Mouse (Mus musculus): ENCODE data around the gene Acsl4. TPM values are rescaled to one million over a fixed set of nuclear protein-coding genes. Genes with fewer than 3 reads are reported as not detected.
A peak's percentile ranks its signal among the peaks of the same experiment; 100 is the strongest.

The Acsl4 gene
- total RNA-seq, 2 experiments from 2014 or later = 92.0 to 125 TPM

DNA sequence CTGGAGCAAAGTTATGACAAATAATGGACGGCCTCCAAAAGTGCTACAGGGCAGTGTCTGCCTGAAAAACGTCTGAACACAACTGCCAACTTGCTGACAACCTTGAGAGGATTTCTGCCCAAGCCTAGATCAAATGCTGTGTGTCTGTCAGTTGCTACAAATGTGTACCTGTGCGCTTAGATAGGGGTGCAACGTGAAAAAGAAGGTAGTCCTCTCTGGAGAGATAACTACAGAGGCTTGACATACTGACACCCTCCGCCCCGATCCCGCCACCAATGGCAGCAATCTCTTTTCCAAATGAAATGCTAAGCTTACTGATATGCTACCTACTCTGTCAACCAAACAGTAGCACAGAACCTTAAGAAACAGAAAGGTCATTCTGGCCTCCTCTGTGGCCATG, 31.3 kb downstream of the Acsl4 start:
- DNase-seq = no peak

DNA sequence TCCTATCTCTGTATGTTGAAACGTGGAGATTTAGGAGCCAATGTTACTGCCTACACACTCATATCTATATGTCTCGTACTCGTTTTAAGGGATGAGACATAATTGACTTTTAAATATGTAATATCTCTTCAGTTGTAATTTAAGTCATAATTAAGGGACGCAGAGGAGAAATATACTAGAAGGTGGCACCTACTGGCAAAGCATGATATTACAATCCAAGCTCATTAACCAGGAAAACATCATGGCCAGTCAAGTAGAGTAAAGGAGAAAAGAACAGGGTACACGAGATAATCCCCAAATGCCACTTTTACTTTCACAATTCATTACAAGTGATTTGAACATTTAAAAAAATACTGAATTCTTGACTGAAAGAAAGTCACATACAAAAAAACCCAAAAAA, 31.9 kb downstream of the Acsl4 start:
- DNase-seq = no peak

DNA sequence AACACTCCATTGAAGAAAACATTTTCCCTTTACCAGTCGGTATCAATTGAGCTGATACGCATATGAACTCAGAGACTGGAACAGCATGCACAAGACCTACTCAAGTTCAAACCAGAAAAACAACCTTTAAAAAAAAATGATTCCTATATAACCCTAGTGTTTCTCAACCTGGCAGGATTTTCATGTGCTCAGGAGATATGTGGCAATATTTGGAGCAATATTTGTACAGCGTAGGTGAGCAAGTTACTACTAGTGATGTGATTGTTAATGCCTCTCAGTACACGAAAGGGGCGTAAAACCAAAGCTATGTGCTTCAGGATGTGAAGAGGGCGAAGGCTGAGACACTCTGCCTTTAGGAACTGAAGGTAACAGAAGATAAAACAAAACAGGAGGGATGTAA, 54.1 kb downstream of the Acsl4 start:
- DNase-seq = no peak

DNA sequence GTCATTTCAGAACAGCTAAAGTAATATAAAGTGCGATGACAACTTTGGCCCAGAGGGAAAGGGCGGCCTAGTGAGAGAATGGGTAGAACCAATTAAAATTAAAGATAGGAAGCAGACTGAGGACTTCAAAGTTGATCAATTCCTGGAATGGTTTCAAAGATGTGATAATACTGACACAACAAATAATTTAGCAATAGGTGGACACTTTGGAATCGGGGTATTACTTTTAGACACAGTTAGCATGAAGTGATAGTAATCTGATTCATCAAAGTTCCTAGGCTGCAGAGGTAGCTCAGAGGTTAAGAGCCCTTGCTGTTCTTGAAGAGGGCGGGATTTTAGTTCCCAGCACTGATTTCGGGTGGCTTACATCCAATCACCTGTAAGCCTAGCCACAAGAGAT, 54.8 kb downstream of the Acsl4 start:
- no peak for DNase-seq

DNA sequence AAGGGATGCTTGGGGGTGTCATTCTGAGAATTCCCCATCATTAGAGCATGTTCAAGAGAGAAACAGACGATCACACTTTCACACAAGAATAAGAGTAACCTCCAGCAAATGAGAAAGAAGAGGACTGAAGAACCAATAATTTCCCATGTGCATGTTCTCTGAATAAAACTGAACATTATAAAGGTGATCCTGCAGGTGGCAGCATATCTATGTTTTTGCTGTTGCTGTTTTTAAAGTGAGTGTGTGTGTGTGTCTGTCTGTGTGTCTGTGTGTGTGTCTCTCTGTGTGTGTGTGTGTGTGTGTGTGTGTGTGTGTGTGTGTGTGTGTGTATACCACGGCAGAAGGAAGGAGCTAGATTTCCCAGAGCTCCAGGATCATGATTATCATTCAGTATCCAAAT, 64.6 kb downstream of the Acsl4 start:
- no peak for DNase-seq

DNA sequence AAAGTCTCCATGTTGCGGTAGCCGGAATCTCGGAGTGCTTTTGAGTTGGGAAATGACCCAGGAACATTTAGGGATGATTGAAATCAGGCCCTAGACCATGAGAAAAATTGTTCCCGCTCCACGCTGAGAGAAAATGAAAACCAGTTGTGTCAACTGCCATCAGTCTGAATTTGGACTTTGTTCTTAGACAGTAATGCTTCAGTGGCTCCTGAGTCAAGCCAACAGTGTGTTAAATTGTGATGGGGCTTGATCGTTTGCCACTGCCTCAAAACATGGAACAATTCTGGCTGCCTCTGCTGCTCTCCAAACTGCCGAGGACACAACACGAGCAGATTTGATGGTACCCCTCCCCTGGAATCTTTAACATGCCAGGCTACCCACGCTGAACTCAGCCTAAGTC, 74.2 kb downstream of the Acsl4 start:
- no peak for DNase-seq

DNA sequence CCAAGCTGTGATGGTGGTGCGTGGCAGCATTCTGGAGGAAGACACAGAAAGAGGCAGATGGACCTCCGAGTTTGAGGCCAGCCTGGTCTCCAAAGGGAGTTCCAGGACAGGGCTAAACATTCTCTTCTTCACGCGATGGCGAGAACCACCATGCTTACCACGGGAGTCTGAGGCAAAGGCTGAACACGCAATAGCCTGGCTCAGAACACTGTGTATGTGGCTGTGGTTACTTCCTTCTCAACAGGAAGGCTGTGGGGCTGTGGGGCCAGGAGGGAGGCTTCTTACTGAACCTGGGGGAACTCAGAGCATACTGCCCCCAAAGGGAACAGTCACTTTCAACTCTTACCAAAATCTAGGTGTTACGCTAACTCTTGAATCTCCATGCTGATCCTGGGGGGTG, 75.1 kb downstream of the Acsl4 start:
- no peak for DNase-seq

DNA sequence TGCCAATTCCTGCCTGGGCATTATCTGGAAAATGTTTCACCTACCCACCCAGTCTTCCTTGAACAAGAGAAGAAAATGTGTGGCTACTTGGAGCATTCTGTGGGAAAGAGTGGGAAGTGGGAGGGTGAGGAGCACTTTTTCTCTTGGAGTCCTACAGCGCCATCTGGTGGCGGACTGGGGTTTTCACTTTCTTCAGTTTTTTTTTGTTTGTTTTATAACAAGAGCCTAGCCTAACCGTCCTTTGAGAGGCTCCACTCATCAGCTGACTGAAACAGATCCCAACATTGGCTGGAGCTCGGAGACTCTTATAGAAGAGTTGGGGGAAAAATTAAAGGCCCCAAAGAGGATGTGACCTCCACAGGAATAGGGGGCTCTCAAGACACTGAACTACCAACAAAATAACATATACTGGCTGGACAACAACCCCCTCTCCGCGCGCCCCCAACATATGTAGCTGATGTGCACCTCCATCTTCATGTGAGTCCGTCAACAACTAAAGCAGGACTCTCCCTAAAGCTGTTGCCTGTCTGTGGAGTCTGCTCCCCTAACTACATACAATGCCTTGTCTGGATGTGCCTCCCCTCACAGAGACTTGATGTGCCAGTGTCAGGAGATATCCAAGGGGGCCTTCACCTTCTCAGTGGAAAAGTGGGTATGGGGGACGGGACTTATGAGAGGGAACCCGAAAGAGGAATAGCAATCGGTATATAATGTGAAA, 75.9 kb downstream of the Acsl4 start:
- peak; percentile 72 for DNase-seq

DNA sequence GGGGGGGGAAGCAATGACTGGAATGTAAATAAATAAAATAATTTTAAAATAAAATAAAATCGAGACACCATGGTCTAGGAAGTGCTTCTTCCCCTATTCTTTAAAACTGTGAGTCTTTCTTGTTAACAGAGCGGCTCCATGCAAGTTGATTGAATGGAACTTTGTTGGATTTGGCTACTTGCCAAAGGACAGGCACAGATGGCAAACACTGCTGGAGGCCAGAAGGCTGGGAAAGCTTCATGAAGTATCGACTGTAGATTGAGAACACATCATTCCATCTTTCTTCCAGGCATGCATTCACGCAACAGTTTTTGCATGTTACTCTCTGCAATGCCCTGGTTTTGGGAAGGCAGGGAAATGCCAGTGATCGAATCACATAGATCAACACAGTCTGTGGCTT, 79.9 kb downstream of the Acsl4 start:
- DNase-seq = peak; percentile 15

DNA sequence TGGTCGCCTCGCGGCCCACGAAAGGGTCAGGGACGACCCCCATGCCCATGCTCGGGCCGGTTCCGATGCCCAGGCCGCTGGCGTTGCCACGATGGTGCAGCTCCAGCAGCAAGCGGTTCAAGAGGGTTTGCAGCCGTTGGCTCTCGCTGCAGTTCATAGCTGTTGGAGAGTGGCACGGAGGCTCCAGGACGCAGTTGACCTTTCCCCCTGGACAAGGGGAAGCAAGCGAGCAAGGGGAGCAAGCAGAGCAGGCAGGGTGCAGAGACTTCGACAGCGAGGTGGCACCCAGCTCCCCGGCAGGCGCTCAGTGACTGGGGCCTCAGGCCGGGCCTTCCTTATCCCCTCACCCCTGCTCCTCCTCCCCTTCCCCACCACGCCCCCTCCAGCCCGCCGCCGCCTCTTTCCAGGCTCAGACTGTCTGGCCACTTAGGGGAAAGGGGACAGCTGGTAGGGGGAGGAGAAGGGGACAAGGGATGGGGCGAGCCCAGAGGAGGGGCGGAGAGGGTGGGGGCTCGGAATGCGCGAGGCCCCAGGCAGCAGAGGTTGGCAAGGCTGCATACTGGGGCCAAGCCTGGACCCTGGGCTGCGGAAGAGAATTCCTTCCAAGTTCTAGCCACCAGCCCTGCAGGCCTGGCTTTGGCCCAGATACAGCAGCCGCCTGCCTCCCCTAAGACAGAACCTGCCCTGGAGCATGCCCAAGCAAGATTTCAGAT, 84.3 kb downstream of the Acsl4 start, which contains the start of gene Kcne1l:
Kcne1l (minus strand) TSS at position 426 of the 713 bp plus-strand sequence.
- DNase-seq = no peak

DNA sequence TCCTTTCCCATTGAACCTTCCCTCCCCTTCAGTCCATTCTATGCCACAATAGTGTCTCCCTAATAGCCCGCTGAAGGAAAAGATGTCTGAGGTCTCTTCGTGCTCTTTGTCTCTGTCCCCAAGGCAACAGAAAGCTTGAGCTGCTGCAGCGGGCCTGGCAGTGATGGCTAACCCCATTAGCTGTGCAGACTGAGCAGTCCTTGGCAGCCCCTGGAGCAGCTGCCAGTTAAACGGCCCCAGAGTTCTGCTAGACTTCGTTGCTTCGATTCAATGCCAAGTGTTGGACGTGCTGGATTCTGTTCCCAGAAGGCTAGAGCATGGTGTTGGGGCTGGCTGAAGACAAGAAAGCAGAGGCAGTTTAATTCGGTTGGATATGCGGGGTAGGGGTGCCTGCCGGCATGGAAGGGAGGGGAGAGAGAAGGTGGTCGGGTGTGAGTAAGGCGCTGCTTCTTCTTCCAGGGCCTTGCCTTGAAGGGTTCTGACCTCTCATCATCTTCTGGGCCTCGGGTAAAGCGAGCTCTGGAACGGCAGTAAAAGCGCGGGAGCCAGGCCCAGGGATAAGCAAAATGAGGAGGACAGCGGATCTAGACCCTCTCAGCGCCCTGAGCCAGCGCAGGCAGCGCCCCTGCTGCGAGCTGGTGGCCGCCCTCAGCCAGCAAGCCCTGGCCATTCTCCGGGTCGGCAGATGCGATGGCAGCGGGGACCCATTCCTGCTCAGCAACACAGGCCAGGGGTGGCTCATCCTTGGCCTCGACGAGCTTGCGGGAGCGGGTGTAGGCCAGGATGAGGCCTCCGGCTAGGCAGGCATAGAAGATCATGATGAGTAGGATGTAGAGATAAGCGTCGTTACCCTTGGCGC, 85.1 kb downstream of the Acsl4 start:
- no peak for DNase-seq

DNA sequence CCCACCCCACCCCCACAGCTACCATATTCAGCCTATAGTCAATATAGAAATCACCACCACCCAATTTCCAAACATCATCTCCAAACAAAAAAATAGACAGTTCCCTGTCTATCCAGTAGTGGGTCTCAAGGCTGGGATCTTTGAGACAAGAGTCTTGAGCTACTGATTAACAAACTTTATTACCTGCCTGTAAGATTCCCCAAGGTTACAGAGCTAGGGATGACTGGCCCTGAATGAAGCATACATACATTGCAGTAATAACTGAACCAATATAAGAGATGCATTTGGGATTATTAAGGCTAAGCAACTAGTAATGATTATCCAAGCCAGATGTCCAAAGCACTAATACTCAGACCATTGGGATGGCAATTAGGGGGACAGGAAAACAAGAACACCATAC, 85.7 kb downstream of the Acsl4 start:
- DNase-seq = no peak

DNA sequence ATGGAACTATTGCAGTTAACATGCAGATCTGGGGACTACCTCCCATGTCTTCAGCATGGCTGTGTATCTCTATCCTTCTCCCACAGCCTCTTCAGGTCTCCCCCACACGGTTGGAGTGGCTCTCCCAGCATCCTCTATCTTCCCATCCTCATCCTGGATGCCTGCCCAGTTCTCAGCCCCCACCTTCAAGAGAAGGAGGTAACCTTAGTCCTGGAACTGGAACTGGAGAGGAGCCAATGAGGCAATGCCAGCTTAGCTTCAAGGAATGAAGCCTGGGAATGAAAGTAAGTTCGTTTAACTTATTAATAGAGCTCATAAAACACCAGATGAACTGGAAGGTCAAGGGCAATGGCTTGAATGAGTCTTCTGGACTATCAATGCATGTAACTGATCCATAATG, 86.9 kb downstream of the Acsl4 start:
- DNase-seq = no peak

DNA sequence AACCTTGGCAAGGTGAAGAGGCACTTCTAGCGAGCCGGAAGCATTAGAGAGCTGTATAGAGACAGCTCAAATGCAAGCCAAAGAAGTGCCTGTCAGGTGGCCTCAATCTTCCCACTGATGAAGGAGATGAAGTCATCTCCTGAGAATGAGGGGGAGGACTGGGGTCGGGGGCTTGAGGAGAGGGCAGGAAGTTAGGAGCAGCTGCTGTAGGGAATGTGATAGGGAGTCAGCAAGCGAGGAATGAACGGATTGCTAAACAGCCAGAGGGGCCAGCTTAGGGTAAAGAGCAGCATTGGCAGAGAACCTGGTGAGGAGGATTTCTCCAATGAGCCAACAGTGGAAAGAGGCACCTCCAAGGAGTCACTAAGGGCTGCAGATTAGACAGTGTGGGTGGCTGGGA, 104.4 kb downstream of the Acsl4 start:
- no peak for DNase-seq

DNA sequence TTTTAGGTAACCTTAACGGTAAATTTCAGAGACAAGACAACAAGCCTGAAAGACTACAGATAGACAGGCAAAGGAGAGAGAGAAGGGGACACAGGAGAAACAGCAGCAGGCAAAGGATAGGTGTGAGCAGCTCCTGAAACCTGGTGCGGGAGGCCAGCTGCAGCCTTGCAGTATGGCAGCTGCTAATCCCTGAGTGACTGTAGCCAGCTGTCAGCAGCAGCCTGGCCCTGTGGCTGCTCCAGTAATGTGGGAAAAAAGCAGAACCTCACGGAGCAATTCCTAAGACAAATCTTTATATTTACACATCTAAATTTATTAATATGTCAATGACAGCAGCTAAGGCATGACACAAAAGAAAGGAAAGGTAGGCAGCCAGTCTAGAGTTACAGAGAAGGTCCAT, 113.8 kb downstream of the Acsl4 start:
- no peak for DNase-seq

DNA sequence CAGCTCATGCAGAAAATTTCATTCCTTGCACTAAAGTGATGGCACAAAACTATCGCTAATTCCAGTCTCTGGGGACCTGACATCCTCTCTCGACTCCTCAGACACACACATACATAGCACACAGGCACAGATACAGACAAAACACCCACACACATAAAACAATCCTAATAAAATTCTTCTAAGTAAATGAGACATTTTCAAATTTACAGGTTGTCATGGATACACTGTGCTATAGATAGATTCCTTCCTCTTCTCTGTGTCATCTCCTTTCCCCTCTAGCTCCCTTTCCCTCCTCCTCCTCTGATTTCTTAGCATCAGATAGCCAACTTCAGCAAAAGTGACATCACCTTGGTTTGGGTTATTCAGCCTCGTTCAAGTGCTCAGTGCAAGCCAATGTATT, 114.3 kb downstream of the Acsl4 start:
- no peak for DNase-seq

Other genes with a start within 250 kb of the Acsl4 start
- not detected for gene Gucy2f, start 193.6 kb downstream of the Acsl4 start, total RNA-seq (2021)
- gene Nxt2, start 163.8 kb downstream of the Acsl4 start, total RNA-seq (2021) = 10 to 100 TPM; 13.1 to 15.5 TPM
- 1 to 10 TPM; 2.4 to 6.5 TPM for gene Kcne1l, start 84.2 kb downstream of the Acsl4 start, total RNA-seq (2021)

Measured in adrenal gland, postnatal 10 days (tissue).